Mouse (Mus musculus): ENCODE results near the gene Il17c.

The Il17c gene

GRCm38 (mm10) chr8:122431694-122432442 lies 10.0 kb downstream of the Il17c start:
- DNase-seq (ENCODE audit: low spot score): peak; percentile 18

- peak; percentile 46 for DNase-seq (ENCODE audit: low spot score)
These were observed 10.8 kb downstream of the Il17c start, which contains the start of gene Cyba for GRCm38 (mm10) chr8:122432443-122433268. TSS of gene Cyba (minus strand) at chr8:122432930.

GRCm38 (mm10) chr8:122433269-122433905 lies 11.6 kb downstream of the Il17c start:
- DNase-seq (ENCODE audit: low spot score): no peak

- no peak for DNase-seq (ENCODE audit: low spot score)
These were observed 13.6 kb downstream of the Il17c start for GRCm38 (mm10) chr8:122435375-122435774.

GRCm38 (mm10) chr8:122436146-122436545 lies 14.3 kb downstream of the Il17c start:
- no peak for DNase-seq (ENCODE audit: low spot score)

GRCm38 (mm10) chr8:122436586-122437125 lies 14.8 kb downstream of the Il17c start:
- DNase-seq (ENCODE audit: low spot score): no peak

- no peak for DNase-seq (ENCODE audit: low spot score)
These were observed 16.0 kb downstream of the Il17c start for GRCm38 (mm10) chr8:122437708-122438331.

GRCm38 (mm10) chr8:122439336-122439735 lies 17.5 kb downstream of the Il17c start:
- DNase-seq (ENCODE audit: low spot score): no peak

GRCm38 (mm10) chr8:122441326-122441725 lies 19.5 kb downstream of the Il17c start:
- DNase-seq (ENCODE audit: low spot score): no peak

GRCm38 (mm10) chr8:122442356-122442755 lies 20.5 kb downstream of the Il17c start:
- no peak for DNase-seq (ENCODE audit: low spot score)

GRCm38 (mm10) chr8:122442781-122443180 lies 21.0 kb downstream of the Il17c start:
- no peak for DNase-seq (ENCODE audit: low spot score)

GRCm38 (mm10) chr8:122443262-122444006 lies 21.6 kb downstream of the Il17c start, which contains the start of gene Mvd:
TSS of gene Mvd (minus strand) at chr8:122443422.
- DNase-seq (ENCODE audit: low spot score): peak; percentile 94

GRCm38 (mm10) chr8:122444058-122444748 lies 22.4 kb downstream of the Il17c start:
- DNase-seq (ENCODE audit: low spot score): peak; percentile 55

- no peak for DNase-seq (ENCODE audit: low spot score)
These were observed 23.4 kb downstream of the Il17c start for GRCm38 (mm10) chr8:122445203-122445602.

- DNase-seq (ENCODE audit: low spot score): no peak
These were observed 29.4 kb downstream of the Il17c start for GRCm38 (mm10) chr8:122451161-122451703.

GRCm38 (mm10) chr8:122452154-122452553 lies 30.3 kb downstream of the Il17c start:
- DNase-seq (ENCODE audit: low spot score): no peak

GRCm38 (mm10) chr8:122454409-122454808 lies 32.6 kb downstream of the Il17c start:
- no peak for DNase-seq (ENCODE audit: low spot score)

GRCm38 (mm10) chr8:122457171-122457570 lies 35.4 kb downstream of the Il17c start:
- DNase-seq (ENCODE audit: low spot score): no peak

GRCm38 (mm10) chr8:122459218-122459900 lies 37.5 kb downstream of the Il17c start:
- no peak for DNase-seq (ENCODE audit: low spot score)

Measured in ovary, postnatal 10 days (tissue).